Mouse (Mus musculus): ENCODE measurements around the gene Mtcl1. TPM values are rescaled to one million over a fixed set of nuclear protein-coding genes. Genes with fewer than 3 reads are reported as not detected.

Gene Mtcl1
- total RNA-seq, 4 experiments from 2014 or later: 4.4 to 6.8 (median 5.3) TPM

GRCm38 (mm10) chr17:66408400-66408799 lies 41.1 kb downstream of the Mtcl1 start:
- DNase-seq (ENCODE audit: low spot score): no peak

DNA sequence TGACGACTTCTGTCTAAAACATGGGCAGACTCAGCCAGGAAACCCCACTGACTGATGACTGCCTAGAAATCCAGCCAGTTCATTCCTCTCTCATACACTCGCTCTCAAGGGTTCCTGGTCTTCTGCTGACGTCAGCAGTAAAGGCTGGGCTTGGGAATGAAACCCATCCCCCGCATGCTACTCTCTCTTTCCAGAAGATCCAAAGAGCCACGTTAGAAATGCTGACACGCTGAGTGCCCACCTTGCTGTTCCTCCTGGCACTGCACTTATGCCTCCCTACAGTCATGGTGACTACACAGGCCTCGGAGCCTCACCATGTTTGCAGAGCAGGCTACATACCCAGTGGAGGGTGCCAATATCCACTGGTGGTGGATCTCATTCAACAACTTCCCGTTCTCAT lies 41.7 kb downstream of the Mtcl1 start:
- no peak for DNase-seq (ENCODE audit: low spot score)

DNA sequence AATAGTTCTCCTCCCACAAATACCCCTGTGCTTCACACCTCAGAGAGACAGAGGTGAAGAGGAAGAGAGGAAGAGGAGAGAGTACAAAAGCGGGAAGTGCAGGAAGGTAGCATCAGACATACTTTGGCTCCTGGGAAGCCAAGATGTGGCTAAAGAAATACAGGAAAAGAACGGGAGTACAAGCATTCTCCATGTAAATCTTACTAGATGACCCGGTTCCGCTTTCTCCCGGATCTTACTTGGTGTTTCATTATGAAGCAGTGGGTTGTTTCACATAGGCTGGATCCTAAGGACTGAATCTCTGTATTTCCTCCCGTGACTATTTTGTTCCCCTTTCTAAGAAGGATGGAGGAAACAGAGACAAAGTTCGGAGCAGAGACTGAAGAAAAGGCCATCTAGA lies 43.9 kb downstream of the Mtcl1 start:
- DNase-seq (ENCODE audit: low spot score): no peak

GRCm38 (mm10) chr17:66404883-66405590 lies 44.5 kb downstream of the Mtcl1 start:
- DNase-seq (ENCODE audit: low spot score): no peak

- DNase-seq (ENCODE audit: low spot score): no peak
Observed at GRCm38 (mm10) chr17:66402791-66403470, 46.6 kb downstream of the Mtcl1 start.

DNA sequence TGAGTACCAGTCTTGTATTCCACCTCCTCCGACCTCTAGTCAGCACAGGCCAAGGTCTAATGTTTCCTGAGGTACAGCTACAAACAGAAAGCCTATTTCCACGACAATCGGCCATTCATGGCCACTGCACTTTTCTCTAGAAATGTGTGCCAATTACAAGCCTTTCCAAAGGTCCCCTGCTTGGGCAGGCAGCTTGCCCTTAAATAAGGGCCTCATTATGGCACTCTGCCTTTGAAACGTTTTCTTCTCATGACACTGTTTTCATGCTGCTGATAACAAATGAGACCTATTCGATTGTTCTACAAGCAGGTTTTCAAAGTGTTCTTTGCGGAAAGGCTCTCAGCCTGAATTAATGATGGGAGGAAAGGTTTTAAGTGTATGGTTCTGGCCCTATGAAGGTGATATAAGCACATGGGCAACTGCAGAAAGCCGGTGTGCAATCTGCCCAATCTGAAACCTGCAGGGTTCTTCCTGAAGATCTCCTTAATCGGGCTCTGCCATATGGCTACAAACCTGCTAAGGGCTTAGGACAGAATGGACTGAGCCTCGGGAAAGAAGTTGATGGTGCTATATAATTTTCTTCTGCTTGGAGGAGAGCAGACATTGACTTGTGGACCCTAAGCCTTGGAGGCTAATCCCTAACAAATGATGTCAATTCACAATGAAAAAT lies 47.8 kb downstream of the Mtcl1 start:
- no peak for DNase-seq (ENCODE audit: low spot score)

DNA sequence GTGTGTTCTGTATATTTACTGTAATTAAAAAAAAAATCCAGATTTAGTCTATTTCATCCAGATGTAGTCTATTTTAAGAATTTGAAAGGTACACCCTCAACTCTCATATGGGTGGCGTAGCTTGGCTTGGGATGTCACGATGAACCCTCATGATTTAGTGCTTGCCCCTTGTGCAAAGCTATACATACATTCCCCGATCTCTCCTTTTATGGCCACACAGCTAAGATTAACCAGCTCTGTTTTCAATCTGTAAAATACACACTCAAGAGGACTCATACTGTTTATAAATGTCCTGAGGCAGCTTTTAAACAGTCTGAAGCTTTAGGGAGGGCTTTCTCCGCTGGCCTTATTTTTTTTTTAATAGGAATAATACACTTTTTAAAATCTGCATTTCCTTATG lies 49.8 kb downstream of the Mtcl1 start:
- no peak for DNase-seq (ENCODE audit: low spot score)

DNA sequence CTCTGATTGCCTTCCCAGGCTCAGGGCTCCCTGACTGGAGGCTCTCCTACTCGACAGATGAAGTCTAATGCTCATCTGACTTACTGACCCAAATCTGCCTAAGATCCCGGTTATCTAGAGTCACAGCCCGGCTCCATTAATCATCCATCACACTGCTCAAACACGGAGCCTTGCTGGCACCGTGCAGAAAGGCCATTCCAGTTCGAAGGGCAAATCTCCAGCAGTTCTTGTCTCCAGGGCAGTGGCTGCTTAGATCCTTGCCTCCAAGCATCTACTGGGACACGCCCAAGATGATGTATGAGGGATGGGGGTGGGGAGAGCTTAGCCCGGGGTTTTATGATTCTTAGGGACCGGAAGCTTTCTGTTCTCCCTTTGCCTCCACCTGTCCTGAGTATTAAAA lies 55.0 kb downstream of the Mtcl1 start:
- peak; percentile 17 for DNase-seq (ENCODE audit: low spot score)

DNA sequence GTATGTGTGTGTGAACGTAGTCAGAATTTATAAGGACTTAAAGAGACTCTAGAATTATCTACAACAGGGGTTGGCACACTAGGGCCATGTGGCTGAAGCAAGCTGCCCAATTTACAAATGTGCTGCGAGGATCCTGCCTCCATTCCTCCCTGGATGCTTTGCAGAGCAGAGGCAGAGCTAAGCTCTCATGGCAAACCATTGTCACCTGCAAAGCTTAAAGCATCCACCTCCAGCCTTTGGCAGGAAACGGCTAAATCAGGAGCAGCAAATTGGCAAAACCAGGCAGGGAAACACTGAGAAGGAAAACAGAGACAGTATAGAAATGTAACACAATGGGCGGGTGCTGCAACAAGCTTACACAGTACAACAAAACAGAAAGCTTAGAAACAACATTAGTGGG lies 61.2 kb downstream of the Mtcl1 start:
- DNase-seq (ENCODE audit: low spot score): no peak

DNA sequence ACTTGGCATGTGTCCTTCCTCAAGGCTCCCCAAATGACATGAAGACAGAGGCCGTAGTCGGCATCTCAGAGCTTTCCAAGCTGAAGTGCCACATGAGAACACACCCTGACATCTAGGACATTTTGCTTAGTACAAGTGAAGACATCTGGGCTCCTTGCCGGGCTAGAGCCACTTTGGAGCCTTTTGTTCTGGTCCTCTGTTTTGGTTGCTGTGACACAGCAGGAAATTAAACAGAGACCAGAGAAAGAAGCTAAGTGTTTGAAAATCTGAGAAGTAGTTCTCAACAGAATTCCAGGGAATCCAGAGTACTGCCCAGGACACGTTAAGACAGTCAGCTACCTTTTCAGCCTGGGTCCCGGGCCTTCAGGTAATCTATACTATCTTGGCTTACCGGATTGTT lies 68.2 kb downstream of the Mtcl1 start:
- DNase-seq (ENCODE audit: low spot score): no peak

DNA sequence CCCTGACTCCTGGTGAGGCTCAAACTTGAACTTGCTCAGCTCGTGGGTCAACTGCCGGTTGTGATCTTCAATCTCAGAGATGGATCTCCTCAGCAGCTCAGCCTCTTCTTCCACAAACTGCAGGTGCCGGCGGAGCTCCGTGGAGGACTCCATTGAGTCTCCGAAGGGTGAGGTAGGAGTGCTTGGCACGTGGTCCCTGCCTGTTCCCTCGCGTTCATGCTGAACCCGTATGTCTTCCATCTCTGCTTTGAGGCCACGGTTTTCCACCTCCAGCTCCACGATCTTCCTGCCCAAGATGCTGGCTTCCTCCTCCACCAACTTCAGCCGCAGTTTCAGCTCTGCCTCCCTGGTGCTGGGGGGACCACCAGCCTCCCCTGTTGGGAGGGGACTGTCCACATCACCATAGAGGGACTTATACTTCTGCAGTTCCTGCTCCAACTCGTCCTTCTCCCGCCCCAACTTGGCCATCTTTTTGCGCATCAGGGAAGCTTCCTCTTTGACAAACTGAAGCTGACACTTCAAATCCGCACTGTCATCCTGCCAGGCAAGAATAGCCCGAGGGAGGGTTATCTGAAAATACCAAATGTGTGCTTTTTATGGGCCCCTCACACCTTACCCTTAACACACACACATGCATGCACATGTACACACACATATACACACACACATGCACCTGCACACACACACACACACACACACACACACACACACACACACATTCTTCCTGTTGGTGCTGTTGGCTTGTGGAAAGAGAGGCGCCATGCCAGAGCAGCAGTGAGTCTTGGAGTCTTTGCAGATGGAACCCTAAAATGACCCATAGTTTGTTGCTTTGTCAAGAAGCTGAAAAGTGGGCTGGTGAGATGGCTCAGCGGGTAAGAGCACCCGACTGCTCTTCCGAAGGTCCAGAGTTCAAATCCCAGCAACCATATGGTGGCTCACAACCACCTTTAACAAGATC lies 69.4 kb downstream of the Mtcl1 start:
- DNase-seq (ENCODE audit: low spot score): no peak

GRCm38 (mm10) chr17:66379308-66379707 lies 70.2 kb downstream of the Mtcl1 start:
- DNase-seq (ENCODE audit: low spot score): no peak

- no peak for DNase-seq (ENCODE audit: low spot score)
Observed at GRCm38 (mm10) chr17:66378127-66378526, 71.4 kb downstream of the Mtcl1 start.

GRCm38 (mm10) chr17:66374633-66375272 lies 74.8 kb downstream of the Mtcl1 start:
- no peak for DNase-seq (ENCODE audit: low spot score)

DNA sequence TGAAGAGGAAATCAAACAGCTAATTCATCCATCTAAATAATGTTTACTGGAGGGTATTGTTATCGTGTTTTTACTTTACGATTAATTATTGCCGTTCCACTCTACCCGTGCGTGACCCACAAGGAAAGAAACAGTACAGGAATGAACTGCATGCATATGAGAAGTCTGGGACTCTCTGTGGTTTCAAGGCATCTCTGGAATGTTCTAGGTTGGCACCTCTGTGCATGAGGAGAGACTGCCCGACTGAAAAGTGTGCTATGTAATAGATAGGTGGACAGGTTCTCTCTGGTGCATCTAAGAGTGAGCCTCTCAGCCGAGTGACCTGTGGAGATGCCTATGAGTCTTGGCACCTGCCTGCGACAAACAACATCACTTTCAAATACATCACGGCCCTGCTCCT lies 78.7 kb downstream of the Mtcl1 start:
- no peak for DNase-seq (ENCODE audit: low spot score)

DNA sequence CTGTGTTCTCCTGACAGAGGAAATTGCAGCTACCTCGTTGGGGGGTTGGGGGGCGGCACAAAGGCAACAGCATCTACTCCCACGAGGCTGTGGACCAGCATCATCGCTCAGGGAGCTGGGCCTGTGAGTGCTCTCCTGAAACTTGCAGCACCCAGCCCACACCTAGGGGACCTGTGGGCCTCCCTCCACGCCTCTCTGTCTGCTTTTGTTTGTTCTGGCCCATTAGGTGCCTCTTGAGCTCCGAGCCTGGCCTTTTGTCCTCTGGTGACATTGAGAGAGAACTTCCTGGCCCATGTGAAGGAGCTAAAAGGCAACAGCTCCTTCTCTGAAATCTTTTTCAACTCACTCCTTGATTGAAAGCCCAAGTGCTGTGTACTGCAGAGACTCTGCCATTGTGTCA lies 79.8 kb downstream of the Mtcl1 start:
- DNase-seq (ENCODE audit: low spot score): no peak

GRCm38 (mm10) chr17:66368127-66368526 lies 81.4 kb downstream of the Mtcl1 start:
- no peak for DNase-seq (ENCODE audit: low spot score)

- no peak for DNase-seq (ENCODE audit: low spot score)
Observed at GRCm38 (mm10) chr17:66365664-66366063, 83.9 kb downstream of the Mtcl1 start.

- DNase-seq (ENCODE audit: low spot score): no peak
Observed at GRCm38 (mm10) chr17:66365293-66365642, 84.3 kb downstream of the Mtcl1 start.

GRCm38 (mm10) chr17:66364525-66365292 lies 84.8 kb downstream of the Mtcl1 start:
- peak; percentile 90 for DNase-seq (ENCODE audit: low spot score)

Measured in heart, adult 8-10 months (tissue).